Comparison of ENCODE assay signal across 17 mouse cellular contexts in the genomic region with DNA sequence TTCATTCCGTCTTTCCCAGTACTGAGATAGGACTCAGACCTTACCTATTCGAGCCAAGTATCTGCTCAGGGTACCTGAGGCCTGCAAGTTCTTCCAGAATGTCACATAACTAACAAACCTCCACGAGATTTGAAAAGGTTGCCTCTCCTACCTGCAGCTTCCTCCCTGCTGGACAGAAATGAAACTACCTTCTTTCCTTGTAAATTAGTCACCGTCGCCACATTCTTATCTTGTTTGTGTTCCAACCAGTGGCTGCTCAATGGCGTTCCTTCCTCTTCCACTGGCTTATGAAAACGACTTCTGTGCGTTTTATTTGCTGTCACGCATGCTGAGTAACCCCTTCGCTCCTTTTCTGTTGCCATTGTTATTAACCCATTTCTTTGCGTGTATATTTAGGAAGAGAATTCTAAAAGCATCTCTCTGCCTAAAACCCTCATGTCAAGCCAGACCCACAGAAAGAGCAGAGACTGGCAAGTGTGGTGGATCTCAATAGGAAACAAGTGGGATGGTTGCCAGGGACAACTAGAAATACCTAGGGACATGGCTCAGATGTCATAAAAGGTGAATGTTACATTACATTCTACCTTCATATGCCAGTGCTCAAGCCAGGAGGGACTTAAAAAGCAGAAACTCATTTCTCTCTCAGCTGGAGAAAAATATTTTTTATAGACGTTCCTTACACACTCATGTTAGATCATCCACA.
DNase-seq lines count a peak whose midpoint lies in the region; ATAC-seq and TF ChIP-seq lines count a peak whose summit lies in the region.
"Had no signal": no experiment of that assay in that cellular context is flagged by ENCODE, and none has a peak within 500 bp of the region (broad histone marks: within the 10 kb centered on the region; RNA-seq: fewer than 3 reads in every experiment).

No protein-coding gene starts in this region.

- DNase-seq in cerebellum, adult 11 months, result peak; percentile 22
- DNase-seq in cerebellum, postnatal 4 days (ENCODE audit: low spot score in 2 of 2), result no peak
- DNase-seq in lung, postnatal 36 days, result peak; percentile 3
- no peak for DNase-seq in lung, postnatal 14 days
- DNase-seq in cerebellum, adult 9-10 months, result peak; percentile 61
- DNase-seq in stomach, postnatal 0 days (ENCODE audit: low spot score), result peak; percentile 21
- no peak for DNase-seq in left cerebral cortex, postnatal 25 days (ENCODE audit: low spot score in 2 of 2)
- DNase-seq in urinary bladder, adult 2 months (ENCODE audit: low spot score), result no peak
- DNase-seq: adrenal gland, postnatal 10 days; forebrain, postnatal 0 days; gastrocnemius, postnatal 14 days; heart, adult 2 months had no signal

- intact Hi-C loops in left cerebral cortex, postnatal 25 days (cut with DNase I), result no loop called here

- H3K27me3 ChIP-seq in stomach, postnatal 0 days (ENCODE audit: control insufficient read depth, insufficient read depth, low read length), result no peaks in the 10 kb centered on the region
- H3K27me3 ChIP-seq: forebrain, embryonic 13.5 days; heart, embryonic 12.5 days had no signal

- no peaks in the 10 kb centered on the region for H3K9me3 ChIP-seq in stomach, postnatal 0 days (ENCODE audit: control insufficient read depth, low read length)
- H3K9me3 ChIP-seq: embryonic facial prominence, embryonic 10.5 days; forebrain, embryonic 13.5 days; heart, embryonic 12.5 days; hindbrain, embryonic 10.5 days had no signal

- peak; percentile 88 for ATAC-seq in stomach, postnatal 0 days (ENCODE audit: low FRiP score, low TSS enrichment)
- ATAC-seq: forebrain, embryonic 13.5 days; forebrain, postnatal 0 days had no signal

- WGBS in stomach, postnatal 0 days, result 57% methylated on average over 12 of the region's 12 CpGs

- H3K27ac ChIP-seq in stomach, postnatal 0 days (replicated peaks), result no peak overlapping the region
- H3K27ac ChIP-seq: embryonic facial prominence, embryonic 10.5 days; forebrain, embryonic 13.5 days; heart, adult 2 months; hindbrain, embryonic 10.5 days; hindbrain, embryonic 14.5 days had no signal

- no peak overlapping the region for H3K9ac ChIP-seq in stomach, postnatal 0 days (ENCODE audit: low read length)
- H3K9ac ChIP-seq: forebrain, embryonic 13.5 days; forebrain, postnatal 0 days; heart, embryonic 12.5 days; hindbrain, embryonic 14.5 days had no signal

- no peak overlapping the region for H3K4me3 ChIP-seq in stomach, postnatal 0 days (ENCODE audit: low read depth, low read length)
- H3K4me3 ChIP-seq: embryonic facial prominence, embryonic 10.5 days; forebrain, embryonic 13.5 days; heart, adult 2 months; heart, embryonic 12.5 days; hindbrain, embryonic 10.5 days had no signal

- no peak overlapping the region for H3K4me2 ChIP-seq in stomach, postnatal 0 days (replicated peaks; ENCODE audit: low read depth)
- H3K4me2 ChIP-seq: forebrain, embryonic 13.5 days; heart, embryonic 12.5 days; hindbrain, embryonic 14.5 days had no signal

- peak; percentile 49 for TF ChIP-seq CTCF in stomach, postnatal 0 days (IDR thresholded peaks at IDR 0.05; ENCODE audit: low read depth)

- no peaks in the 10 kb centered on the region for H3K4me1 ChIP-seq in stomach, postnatal 0 days (replicated peaks; ENCODE audit: control insufficient read depth, insufficient read depth)
- H3K4me1 ChIP-seq: heart, embryonic 12.5 days had no signal

- no peak for TF ChIP-seq EP300 in stomach, postnatal 0 days (optimal IDR thresholded peaks at IDR 0.05)

- H3K36me3 ChIP-seq in stomach, postnatal 0 days (ENCODE audit: control insufficient read depth, insufficient read depth, low read length), result no peaks in the 10 kb centered on the region
- H3K36me3 ChIP-seq: heart, embryonic 12.5 days; hindbrain, embryonic 10.5 days had no signal

Comparison
In these comparisons a context has a peak if more than half of its experiments do, and no peak if none do; other contexts are left out.
1. DNase-seq: peak in cerebellum, adult 11 months (single experiment), lung, postnatal 36 days (single experiment), cerebellum, adult 9-10 months (single experiment) and stomach, postnatal 0 days (single experiment); none in cerebellum, postnatal 4 days (0 of 2), lung, postnatal 14 days (single experiment), left cerebral cortex, postnatal 25 days (0 of 2) and urinary bladder, adult 2 months (single experiment).